Mouse (Mus musculus) embryo, embryonic 11 days (tissue): Measurements from ENCODE around the gene Cdc73.
"Not testable (repeated sequence)": the region's sequence is repeated elsewhere in the genome, so short reads cannot be mapped to it uniquely, and the experiment has no call there.

Experiments used
- DNase-seq: peaks from one replicate; pipeline ENCODE4 v3.0.0-alpha.2; 2015

Gene Cdc73

DNA sequence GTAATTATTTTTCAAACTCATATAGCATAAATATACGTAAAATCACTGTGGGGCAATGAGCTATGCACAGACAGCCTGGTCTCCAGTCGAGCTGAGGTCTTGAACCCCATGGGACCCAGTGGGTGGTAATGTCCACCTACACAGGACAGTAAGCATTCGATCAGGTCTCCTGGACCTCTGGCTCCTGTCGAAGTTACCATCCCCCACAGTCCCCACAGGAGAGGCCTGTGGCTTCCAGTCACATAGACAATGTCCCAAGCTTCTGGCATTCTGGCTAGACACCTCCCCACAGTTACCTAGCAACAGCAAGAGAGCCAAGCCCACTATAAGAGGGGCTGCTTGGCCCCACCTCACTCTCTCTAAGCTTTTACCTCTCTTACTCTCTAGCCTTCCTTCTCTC, 37.9 kb downstream of the Cdc73 start:
- not testable (repeated sequence) for DNase-seq

GRCm38 (mm10) chr1:143663197-143663596, 39.5 kb downstream of the Cdc73 start:
- no peak for DNase-seq

DNA sequence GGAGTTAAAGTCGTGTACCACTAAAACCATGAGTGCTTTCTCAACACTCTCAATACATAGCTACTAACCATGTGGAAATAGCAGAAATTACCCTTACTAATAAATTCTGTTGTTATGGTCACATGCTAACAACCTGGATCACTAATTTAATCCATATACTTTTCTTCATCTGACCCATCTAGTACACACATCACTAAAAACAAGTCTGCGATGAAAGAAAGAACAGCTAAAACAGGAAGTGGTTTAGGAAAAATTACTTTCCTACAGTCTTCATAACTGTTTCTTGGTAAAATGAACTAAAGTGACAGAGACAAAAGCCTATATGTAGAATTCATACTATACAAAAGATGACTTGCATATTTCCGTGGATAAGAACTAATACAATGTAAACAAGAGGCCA, 49.0 kb downstream of the Cdc73 start:
- DNase-seq, result no peak

- DNase-seq, result no peak
Measured at GRCm38 (mm10) chr1:143650317-143650716, 52.4 kb downstream of the Cdc73 start.

DNA sequence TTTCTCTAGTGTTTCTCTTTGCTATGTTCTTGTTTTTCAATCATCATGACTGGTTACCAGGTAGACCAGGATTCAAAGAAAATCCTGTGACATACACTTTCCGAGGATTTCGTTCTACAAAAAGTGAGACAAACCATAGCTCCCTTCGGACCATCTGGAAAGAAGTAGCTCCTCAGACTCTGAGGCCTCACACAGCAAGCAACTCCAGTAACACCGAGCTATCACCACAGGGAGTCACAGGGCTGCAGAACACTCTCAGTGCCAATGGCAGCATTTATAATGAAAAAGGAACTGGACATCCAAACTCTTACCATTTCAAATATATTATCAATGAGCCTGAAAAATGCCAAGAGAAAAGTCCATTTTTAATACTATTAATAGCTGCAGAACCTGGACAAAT, 56.5 kb downstream of the Cdc73 start:
- DNase-seq, result no peak

DNA sequence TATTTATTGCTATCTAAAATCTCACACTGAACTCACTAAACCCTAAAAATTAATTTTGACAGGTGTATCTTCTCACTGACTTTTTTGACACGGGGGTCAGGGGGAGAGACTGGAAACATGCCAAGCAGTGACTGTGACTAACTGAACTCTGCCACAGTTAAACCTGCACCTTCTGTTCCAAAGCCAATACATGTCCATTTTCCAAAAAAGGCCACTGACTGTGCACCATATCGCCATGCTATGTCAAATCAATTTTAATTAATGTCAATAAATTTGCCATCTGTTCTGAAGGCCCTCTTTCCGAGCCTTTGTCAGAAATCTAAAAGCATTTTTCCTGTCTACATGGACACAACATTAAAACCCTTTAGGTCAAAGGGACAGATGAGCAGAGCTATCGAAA, 57.3 kb downstream of the Cdc73 start:
- no peak for DNase-seq

DNA sequence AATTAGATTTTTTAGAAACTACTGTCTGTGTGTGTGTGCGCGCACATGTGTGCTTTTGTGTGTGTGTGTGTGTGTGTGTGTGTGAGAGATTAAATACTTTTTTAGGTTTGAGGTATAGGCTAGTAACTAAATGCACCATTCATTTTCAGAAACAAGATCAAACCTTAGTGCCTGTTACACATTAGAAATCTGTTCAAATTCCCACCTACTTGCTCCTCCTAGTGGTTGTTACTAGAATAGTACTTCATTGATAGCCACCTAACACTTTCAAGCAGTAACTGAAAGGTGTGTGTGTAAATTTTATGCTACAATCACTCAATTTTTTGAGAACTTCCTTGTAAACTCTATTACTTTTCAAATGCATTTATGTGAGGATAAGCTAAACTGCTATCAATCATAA, 58.5 kb downstream of the Cdc73 start:
- peak; percentile 53 for DNase-seq

- DNase-seq, result peak; percentile 33
Measured at GRCm38 (mm10) chr1:143640650-143641407, 61.9 kb downstream of the Cdc73 start, which contains the start of gene B3galt2. Gene B3galt2, plus strand, starts transcription at chr1:143640664.

GRCm38 (mm10) chr1:143632854-143633587, 69.7 kb downstream of the Cdc73 start:
- DNase-seq, result no peak

DNA sequence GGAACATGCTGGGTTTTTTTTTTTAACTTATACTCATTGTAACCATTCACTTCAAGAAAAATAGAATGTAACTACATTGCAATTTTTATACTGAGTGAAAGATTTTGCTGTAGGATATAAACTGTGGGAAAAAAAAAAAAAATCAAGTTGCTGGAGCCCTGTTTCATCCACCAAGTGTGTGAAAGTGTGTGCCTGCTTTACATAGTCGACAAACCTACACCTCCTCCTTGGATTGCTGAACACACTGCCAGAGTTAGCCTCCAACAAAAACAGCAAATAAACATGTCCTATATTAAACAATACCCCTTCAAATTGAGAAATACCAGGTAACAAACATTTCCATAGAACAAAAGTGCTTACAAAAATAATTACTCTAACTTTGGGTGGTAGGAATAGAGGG, 70.3 kb downstream of the Cdc73 start:
- no peak for DNase-seq

DNA sequence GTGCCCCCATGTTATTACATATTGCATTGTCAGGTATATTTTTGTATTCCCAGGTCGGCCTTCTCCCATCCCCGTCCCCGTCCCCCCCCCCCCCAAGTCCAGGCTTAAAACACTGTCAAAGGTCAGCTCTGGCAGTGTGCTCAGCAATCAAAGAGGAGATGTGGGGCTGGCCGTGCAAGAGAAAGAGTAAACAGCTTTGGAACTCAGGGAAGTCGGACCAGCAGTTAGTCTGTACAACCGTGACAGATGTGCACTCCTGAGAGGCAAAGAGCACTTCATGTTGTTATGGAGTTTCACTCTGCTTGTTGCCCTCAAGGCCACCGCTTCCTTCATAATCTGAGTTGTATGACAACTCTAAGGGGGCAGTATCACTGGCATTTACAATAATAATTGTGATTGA, 71.4 kb downstream of the Cdc73 start:
- peak; percentile 17 for DNase-seq

- no peak for DNase-seq
Measured at GRCm38 (mm10) chr1:143622634-143623033, 80.1 kb downstream of the Cdc73 start.

DNA sequence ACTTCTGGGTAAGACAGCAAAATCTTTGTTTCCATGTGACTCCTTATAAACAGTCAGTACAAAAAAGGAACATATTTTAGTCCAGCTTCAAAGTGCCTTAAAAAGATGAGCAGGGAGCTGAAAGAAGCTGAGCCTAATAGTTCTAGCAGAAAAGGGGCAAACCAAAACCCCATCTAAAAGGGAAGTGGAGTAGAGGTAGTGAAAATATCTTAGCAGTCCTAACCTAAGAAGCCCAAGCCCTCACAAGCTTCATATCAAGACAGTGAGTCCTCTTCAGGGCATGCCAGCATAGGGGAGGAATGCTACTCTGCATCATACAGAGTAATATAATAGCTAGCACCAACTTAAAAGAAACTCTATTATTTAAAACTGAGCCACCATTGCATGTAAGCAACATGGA, 80.8 kb downstream of the Cdc73 start:
- DNase-seq, result no peak

GRCm38 (mm10) chr1:143619760-143620159, 82.9 kb downstream of the Cdc73 start:
- DNase-seq, result no peak

GRCm38 (mm10) chr1:143612901-143613300, 89.8 kb downstream of the Cdc73 start:
- DNase-seq, result no peak

DNA sequence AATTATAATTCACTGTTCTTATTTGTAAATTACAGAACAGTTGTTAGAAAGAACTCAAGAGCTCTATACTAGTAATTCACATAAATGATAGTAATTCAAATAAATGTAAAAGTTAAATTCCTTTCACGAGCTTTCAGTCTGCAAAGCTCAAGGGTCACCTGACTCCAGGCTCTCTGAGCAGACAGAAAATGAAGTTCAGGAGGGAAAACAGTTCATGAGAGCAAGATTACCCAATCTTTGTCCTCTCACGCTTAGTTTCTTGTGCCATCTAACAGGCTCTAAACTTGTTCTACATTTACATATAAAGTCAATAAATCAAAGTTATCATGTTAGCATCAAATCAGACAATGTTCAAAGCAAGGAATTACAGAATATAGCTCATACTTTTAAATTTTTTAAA, 93.8 kb downstream of the Cdc73 start:
- no peak for DNase-seq

DNA sequence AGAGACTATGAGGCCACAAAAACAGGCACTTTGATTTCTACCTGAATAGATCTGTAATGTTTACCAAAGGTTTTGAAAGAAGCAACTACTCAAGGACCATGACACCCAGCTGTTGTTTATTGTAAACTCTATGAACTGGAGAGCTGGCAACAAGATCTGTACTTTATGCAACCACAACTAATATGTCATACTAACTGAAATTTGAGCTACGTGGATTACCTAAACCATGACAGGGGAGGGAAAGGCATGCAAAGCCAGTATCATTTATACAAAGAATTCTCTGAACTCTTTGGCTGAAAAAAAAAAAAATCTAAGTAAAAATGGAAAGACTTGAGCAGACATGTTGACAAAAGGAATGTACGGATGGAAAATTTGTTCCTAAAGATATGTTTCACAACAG, 105.8 kb downstream of the Cdc73 start:
- DNase-seq, result no peak

DNA sequence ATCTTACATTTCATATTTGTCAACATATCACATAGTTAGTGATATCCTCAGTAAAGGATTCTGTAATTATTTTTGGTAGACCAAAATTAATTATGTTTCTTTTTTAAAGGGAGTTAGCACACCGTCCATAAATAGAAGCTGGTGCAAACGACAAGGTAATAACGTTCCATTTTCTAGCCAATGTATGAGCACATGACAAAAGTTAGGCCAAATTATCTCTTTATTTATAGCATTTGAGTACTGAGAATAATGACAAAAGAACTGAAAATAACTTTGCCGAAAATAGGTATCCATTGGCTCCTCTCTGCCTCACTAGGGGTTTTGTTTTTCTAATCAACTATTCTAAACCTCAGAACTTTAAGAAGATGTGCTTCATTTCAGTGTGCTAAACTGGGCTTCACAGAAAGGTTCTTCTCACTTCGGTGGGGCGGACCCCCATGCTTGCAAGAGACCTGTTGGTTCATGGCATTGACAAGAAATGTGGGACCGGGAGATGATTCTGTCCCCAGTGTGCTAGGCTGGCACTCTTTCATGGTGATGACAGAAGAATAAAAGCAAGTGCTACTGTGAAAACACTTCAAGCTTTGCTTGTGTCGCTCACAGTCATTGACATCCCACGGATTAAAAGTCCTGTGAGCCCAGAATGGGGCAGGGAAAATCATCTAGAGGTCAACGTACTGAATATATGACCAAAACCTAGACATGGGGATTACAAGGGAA, 125.7 kb downstream of the Cdc73 start:
- no peak for DNase-seq

GRCm38 (mm10) chr1:143558235-143558634, 144.5 kb downstream of the Cdc73 start:
- no peak for DNase-seq

- DNase-seq, result no peak
Measured at GRCm38 (mm10) chr1:143555533-143555932, 147.2 kb downstream of the Cdc73 start.

GRCm38 (mm10) chr1:143554621-143555020, 148.1 kb downstream of the Cdc73 start:
- no peak for DNase-seq
